Mouse (Mus musculus) cerebellum, adult 11 months (tissue): ENCODE data around the gene Slx1b.
A peak's percentile ranks its signal among the peaks of the same experiment; 100 is the strongest.

Source experiments
- DNase-seq: peaks from one replicate; pipeline ENCODE4 v3.0.0; 2022

Slx1b gene

GRCm38 (mm10) chr7:126672111-126672510 lies 23.5 kb downstream of the Slx1b start:
- DNase-seq = no peak

DNA sequence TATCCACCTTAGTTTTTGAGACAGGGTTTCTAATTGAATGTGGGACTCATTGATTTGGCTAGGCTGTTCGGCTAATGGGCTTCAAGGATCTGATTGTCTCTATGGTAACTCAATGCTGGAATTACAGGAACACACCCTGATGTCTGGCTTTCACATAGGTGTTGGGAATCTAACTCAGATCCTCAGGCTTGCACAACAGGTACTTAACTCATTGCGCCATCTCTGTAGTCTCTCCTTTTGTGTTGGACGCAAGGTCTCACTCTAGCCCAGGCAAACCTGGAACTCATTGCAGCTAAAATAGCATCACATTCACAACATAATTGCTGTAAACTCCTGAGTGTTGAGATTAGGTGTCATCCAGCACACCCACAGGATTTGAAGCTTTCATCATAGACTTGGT lies 25.4 kb downstream of the Slx1b start:
- no peak for DNase-seq

- no peak for DNase-seq
Measured at GRCm38 (mm10) chr7:126668452-126668851, 27.1 kb downstream of the Slx1b start.

DNA sequence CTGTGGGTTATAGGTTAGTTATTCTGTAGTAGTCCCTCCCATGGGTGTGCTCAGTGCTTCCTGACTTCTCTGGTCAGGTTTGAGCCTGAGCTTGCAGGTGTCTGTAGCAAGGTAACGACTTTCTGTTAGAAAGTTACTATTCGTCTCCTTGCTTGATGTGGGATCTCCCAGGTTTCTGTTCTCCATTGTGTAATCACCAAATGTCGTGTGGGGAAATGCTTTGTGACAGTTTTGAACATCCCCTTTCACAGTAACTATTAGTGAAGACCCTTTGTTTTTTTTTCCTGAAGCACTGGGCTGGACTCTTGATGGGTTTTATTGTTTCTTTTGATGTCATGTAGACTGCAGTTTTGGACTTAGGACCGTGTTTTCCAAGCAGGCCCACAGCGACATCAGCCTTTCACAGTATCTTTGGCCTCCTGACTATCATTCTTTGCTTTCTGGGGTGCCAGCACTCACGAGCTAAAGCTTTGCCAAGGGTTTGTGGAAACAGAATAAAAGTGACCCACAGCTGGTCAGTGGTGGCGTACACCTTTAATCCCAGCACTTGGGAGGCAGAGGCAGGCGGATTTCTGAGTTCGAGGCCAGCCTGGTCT lies 28.0 kb downstream of the Slx1b start:
- DNase-seq = no peak

DNA sequence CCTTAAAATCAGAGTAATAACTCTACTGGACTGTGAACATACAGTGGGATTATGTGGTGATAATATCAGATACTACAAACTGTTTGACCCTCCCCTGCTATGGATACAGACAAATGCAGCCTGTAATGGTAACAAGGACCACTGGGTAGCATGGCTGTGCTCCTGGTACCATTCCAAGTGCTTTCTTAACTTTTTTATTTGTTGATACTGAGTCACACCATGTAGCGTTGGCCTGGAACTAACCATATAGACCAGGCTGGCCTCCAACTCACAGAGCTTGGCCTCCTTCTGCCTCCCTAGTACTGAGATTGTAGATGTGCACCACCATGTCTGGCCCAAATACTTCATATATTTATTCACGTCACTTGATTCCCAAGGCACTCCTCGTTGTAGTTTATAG lies 30.3 kb downstream of the Slx1b start:
- DNase-seq = no peak

- no peak for DNase-seq
Measured at GRCm38 (mm10) chr7:126663646-126664045, 31.9 kb downstream of the Slx1b start.

- no peak for DNase-seq
Measured at GRCm38 (mm10) chr7:126659771-126660170, 35.8 kb downstream of the Slx1b start.

DNA sequence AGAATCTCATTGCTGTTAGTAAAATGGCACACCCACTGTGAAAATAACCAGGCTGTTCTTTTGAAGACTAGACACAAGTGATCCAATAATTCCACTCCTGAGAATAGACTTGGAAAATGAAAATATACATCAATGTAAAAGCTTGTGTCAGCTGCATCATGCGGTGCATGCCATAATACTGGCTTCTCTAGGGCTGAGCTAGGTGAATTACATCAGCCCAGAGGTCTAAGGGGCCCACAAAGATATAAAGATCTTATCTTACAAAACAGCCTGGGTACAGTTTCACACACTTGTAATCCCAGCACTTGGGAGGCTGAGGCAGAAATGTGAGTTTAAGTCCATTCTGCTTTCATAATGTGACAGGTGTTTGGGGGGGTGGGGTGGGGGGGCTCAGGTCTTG lies 38.1 kb downstream of the Slx1b start:
- DNase-seq = no peak

- DNase-seq = no peak
Measured at GRCm38 (mm10) chr7:126655695-126656094, 39.9 kb downstream of the Slx1b start.

GRCm38 (mm10) chr7:126653991-126654390 lies 41.6 kb downstream of the Slx1b start:
- no peak for DNase-seq

DNA sequence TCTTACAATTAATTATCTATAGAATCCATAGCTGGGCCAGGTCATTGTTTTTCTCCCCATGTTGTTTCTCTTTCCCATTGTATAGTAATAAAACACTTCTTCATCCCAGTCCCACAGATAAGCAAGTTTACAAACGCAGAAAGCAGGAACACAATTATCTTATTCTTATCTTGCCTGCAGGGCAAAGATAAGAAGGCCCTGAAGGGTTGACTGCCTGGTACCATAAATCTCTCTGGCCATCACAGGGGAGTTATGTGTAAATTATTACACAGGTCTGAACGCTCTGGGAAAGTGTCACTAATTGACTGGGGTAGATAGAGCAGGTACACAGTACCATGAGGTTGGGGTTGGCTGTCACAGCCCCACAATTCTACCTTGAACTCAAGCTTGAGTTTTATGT lies 44.7 kb downstream of the Slx1b start:
- no peak for DNase-seq

DNA sequence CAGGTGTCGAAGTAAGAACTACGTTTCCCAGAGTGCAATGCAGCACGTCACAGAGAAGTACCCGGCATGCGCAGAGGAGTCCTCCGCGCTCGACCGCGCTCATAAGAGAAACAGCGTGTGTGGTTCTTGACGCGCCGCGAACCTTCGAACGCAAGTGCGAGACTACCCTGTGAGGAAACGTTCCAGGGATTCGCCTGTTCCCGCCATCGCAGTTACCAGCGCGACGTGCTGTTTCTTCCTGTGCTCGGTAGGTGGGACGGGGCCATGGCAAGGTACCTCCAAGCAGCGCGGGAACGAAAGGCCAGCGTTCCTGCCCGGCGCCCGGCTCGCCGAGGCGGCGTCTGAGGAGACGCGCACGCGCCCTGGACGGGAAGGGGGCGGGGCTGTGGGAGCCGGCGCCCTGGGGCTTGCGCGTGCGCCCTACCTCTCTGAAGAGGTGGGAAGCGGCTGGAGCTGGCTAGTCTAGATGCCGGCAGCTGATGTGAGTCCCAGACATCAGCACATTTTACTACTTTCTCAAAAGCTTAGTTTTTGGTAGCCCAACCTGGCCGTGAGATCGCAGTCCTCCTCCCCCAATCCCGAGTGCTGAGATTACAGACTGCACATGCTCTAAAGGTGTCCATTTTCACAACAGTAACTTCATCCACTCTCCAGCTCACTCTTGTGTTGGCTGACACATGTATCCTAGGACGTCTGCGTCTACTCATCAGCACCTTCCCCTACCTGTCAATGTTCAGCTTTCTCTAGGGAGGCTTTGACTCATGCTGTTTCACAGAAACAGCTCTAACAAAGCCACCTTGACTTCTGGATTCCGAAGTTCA lies 46.1 kb downstream of the Slx1b start, which contains the start of gene Sgf29:
Gene Sgf29, plus strand, starts transcription at position 79 of the 821 bp plus-strand sequence.
- DNase-seq = peak; percentile 93

- DNase-seq = peak; percentile 14
Measured at GRCm38 (mm10) chr7:126648486-126648885, 47.1 kb downstream of the Slx1b start.

DNA sequence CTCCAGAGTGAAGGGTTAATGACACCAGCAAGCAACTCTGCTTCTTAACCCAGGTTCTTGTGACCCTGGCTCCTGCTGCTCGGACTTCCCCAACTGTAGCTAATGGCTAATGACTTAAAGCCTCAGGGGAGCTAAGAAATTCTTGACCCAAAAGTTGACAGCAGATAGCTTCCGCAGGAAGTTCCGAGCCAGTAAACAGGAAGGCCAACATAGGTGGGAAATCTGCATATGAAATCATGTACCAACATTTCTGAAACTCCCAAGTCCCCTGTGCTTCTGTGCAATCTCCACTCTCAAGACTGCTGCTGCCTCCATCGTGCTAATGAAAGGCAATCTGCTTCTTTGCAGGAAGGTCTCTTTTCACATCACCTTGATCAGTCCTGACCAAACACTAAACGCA lies 49.9 kb downstream of the Slx1b start:
- DNase-seq = no peak

- DNase-seq = no peak
Measured at GRCm38 (mm10) chr7:126644914-126645313, 50.7 kb downstream of the Slx1b start.

DNA sequence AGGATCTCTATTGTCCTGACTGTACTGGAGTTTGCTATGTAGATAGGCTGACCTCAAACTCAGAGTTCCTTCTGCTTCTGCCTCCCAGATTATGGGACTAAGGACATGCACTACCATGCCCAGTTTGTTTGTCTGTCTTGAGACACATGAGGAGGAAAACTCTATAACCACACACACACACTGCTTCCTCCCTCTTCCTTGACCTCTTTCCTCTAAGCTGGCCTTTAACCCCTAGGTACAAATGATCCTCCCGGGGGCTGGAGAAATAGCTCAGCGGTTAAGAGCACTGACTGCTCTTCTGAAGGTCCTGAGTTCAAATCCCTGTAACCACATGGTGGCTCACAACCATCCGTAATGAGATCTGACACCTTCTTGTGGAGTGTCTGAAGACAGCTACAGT lies 51.2 kb downstream of the Slx1b start:
- no peak for DNase-seq

DNA sequence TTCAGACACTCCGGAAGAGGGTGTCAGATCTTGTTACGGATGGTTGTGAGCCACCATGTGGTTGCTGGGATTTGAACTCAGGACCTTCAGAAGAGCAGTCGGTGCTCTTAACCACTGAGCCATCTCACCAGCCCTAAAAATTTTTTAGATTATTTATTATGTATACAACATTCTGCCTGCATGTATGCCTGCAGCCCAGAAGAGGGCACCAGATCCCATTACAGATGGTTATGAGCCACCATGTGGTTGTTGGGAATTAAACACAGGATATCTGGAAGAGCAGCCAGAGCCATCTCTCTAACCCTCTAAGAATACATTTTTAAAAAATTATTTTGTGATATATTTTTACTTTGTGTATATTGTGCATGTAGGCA lies 52.4 kb downstream of the Slx1b start:
- peak; percentile 34 for DNase-seq

DNA sequence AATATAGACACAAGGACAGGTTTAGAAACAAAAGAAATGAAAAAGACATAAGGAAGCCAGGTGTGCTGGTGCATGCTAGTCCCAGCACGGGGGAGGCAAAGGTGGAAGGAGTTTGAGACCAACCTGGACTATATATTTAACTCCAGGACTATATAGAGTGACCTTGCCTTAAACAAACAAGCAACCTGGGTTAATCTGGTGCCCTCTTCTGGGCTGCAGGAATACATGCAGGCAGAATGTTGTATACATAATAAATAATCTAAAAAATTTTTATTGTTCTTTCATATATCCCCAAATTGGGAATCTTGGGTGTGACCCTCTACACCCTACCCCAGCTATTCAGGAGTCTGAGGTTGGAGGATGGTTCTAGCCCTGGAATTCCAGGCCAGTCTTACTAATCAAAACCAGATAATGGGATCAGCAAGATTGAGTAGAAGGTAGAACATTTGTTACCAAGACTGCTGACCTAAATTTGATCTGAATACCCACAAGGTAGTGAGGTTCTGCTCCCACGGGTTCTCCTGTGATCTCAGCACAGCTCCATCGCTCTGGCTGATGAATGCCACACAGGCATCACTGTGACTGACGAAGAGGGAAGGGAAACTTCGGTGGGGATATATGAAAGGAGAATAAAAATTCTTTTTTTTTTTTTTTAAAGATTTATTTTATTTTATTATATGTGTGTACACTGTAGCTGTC lies 52.9 kb downstream of the Slx1b start:
- no peak for DNase-seq
